Mouse (Mus musculus) embryonic facial prominence, embryonic 15.5 days (tissue): ENCODE measurements at regions not wholly inside any gene's neighbourhood (a gene's known extent, or its start where the extent isn't known, plus 50 kb on each side); places are given as distances from the start of the nearest gene placed in this dataset.

Experiments used
- ATAC-seq: fragments of 200-750 bp; cut with Nextera tagmentation; 2 replicates; pipeline ENCODE4 v1.8.0; 2017; ENCODE audit warnings: low read depth, moderate TSS enrichment; ENCODE audit not compliant: insufficient number of reproducible peaks, low FRiP score, low TSS enrichment
- H3K27ac ChIP-seq: fragments of 300-500 bp; sonication (generic); replicated peaks from 2 replicates; pipeline ENCODE4 v1.5.1; 2015; ENCODE audit warnings: mild to moderate bottlenecking, inconsistent platforms
- H3K27me3 ChIP-seq: fragments of 300-500 bp; sonication (generic); 2 replicates; pipeline ENCODE4 v1.6.1; 2015; ENCODE audit warnings: inconsistent platforms
- H3K36me3 ChIP-seq: fragments of 300-500 bp; sonication (generic); 2 replicates; pipeline ENCODE4 v1.6.1; 2015; ENCODE audit warnings: mild to moderate bottlenecking, inconsistent platforms
- H3K4me1 ChIP-seq: fragments of 300-500 bp; sonication (generic); 2 replicates; pipeline ENCODE4 v1.6.1; 2015; ENCODE audit warnings: inconsistent platforms
- H3K4me2 ChIP-seq: fragments of 300-500 bp; sonication (generic); replicated peaks from 2 replicates; pipeline ENCODE4 v1.6.1; 2015; ENCODE audit warnings: mild to moderate bottlenecking, inconsistent platforms
- H3K4me3 ChIP-seq: fragments of 300-500 bp; sonication (generic); replicated peaks from 2 replicates; pipeline ENCODE4 v1.5.1; 2015; ENCODE audit warnings: mild to moderate bottlenecking, inconsistent platforms
- H3K9ac ChIP-seq: fragments of 300-500 bp; sonication (generic); 2 replicates; pipeline ENCODE4 v1.6.1; 2015; ENCODE audit warnings: inconsistent platforms
- H3K9me3 ChIP-seq: fragments of 300-500 bp; sonication (generic); replicated peaks from 2 replicates; pipeline ENCODE4 v1.6.1; 2016; ENCODE audit warnings: inconsistent platforms
- WGBS: fragments of 180-500 bp; shearing (Covaris S2); methylation state at CpG from one replicate; pipeline ENCODE4 v1.1.7; 2015; 5-methylcytosine and 5-hydroxymethylcytosine counted together

DNA sequence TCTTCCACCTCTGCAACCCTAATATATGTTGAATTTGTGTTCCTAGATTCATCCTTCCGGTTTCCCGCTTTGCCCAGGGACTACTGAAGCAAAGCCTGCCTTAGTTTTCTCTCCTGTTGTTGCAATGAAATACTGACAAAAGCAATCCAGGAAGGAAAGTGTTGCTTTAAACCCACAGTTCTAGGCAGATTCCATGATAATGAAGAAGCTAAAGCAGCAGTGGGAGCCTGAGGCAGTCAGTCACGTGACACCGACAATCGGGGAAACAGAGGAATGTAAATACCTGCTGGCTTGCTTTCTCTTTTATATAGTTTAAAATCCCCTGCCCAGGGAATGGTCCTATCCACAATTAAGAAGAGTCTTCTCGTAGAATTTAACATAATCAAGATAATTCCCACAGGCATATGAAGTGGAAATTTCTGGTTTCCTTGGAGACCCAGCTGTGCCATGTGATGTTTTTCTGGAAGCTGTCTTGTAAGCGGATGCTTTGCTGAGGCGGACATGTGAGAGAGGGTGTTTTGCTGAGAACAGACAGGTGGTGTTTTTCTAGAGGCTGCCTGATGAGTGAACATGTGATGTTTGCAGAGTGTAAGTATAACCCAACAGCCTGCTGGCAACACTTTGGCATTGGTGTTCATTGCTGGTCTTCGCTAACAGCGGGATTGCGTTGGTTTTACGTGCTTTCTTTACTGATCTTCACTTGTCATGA, 398.0 kb downstream of the Prim2 start:
- Histone ChIP-seq H3K9me3 (no peaks in the 10 kb centered on the region), H3K4me2 (peak overlapping the region; percentile 17; the same call in 1 of the 2 replicates), H3K27ac (no peak overlapping the region), H3K27me3 (no peaks in the 10 kb centered on the region), H3K4me3 (0 out of 2 replicates have a peak overlapping the region, but pooled peaks have one; percentile 14), H3K9ac (no peak overlapping the region), H3K36me3 (no peaks in the 10 kb centered on the region), H3K4me1 (no peaks in the 10 kb centered on the region)
- 39% methylated on average over 12 of the region's 12 CpGs for WGBS
- no peak for ATAC-seq

DNA sequence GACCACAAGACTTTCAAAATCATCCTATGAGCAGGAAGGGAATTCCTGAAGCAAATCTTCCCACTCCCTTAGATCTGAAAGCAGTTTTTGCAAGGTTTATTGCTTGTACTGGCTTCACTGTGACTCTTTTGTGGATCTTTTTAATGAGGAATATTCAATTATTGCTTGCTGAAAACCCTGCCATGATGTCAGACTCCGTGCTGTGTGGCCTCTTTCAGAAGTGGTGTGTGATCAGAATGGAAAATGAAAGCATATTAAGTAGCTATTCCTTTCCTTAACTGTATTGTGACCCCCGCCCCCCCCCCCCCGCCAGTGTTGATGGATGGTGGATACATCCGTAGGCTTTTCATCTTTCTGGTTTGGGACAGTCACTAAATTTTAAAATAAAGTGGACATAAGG, 400.4 kb downstream of the Prim2 start:
- 71% methylated on average over 4 of the region's 4 CpGs for WGBS
- H3K27me3 ChIP-seq: no peaks in the 10 kb centered on the region
- no peak overlapping the region for H3K27ac ChIP-seq
- no peaks in the 10 kb centered on the region for H3K9me3 ChIP-seq
- no peaks in the 10 kb centered on the region for H3K36me3 ChIP-seq
- H3K4me1 ChIP-seq: no peaks in the 10 kb centered on the region
- ATAC-seq: no peak
- no peak overlapping the region for H3K4me2 ChIP-seq
- H3K4me3 ChIP-seq: no peak overlapping the region
- no peak overlapping the region for H3K9ac ChIP-seq

DNA sequence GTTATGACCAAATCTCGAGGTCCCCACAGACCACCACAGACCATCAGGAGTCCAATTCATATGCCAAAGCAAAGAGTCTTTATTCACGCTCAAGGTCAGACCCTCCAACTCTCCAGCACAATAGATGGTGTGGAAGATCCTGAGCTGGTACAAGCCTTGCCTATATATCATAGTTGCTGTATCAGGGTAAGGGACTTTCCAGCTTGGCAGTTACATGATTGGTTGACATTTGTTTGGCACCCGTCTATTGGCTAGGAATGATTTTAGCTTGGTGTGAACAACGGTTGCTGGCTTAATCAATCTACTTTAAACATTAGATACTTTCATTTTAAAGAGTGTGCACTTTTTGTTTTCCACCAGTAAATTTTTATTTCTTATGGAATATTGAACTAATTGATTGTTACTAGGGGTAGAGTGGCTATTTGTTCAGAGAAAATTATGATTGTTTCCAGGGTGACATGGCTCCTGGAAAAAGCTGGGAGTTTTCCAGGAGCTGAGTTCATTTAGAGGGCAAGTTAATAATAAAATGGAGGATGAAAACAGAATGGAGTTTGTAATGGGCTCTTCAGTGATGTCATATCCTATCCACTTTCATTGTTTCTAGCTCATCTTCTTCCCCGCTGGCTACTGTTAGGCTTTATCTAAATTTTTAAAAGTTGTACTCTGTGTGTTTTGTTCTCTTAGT, 403.7 kb downstream of the Prim2 start:
- no peak overlapping the region for H3K27ac ChIP-seq
- no peaks in the 10 kb centered on the region for H3K27me3 ChIP-seq
- WGBS: 75% methylated on average over 5 of the region's 5 CpGs
- H3K9me3 ChIP-seq: no peaks in the 10 kb centered on the region
- no peak overlapping the region for H3K4me3 ChIP-seq
- ATAC-seq: no peak
- H3K4me1 ChIP-seq: no peaks in the 10 kb centered on the region
- H3K4me2 ChIP-seq: no peak overlapping the region
- H3K36me3 ChIP-seq: no peaks in the 10 kb centered on the region
- no peak overlapping the region for H3K9ac ChIP-seq

- no peak overlapping the region for H3K9ac ChIP-seq
- no peak overlapping the region for H3K4me2 ChIP-seq
- H3K27ac ChIP-seq: no peak overlapping the region
- no peak overlapping the region for H3K4me3 ChIP-seq
- H3K9me3 ChIP-seq: no peaks in the 10 kb centered on the region
- 85% methylated on average over 5 of the region's 5 CpGs for WGBS
- no peak for ATAC-seq
- no peaks in the 10 kb centered on the region for H3K36me3 ChIP-seq
- H3K4me1 ChIP-seq: 0 out of 2 replicates have a peak, but pooled peaks cover 6% of the 10 kb centered on the region
- no peaks in the 10 kb centered on the region for H3K27me3 ChIP-seq
These were observed 420.1 kb downstream of the Prim2 start for GRCm38 (mm10) chr1:33249474-33249873.

DNA sequence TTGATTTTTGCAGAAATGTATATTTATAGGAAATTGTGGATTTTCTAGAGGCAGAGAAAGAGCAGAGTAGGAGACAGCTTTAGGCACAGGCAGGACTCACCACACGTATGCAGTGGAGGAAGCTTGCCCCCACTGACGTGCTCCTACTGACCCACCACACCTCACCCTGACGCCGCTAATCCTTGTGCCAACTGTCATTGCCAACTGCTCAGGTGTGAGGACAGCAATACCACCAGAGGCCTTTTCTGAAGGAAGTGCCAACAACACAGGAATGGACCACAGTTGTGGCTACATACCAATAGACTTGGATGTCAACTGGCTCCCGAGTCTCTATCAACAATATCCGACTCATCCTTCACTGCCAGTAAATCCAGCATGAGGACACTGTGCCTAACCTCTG, 422.5 kb downstream of the Prim2 start:
- Histone ChIP-seq H3K9ac (no peak overlapping the region), H3K27ac (no peak overlapping the region), H3K9me3 (no peaks in the 10 kb centered on the region), H3K4me3 (no peak overlapping the region), H3K36me3 (no peaks in the 10 kb centered on the region), H3K4me1 (0 out of 2 replicates have a peak, but pooled peaks cover 8% of the 10 kb centered on the region), H3K27me3 (no peaks in the 10 kb centered on the region), H3K4me2 (no peak overlapping the region)
- WGBS: 76% methylated on average over 6 of the region's 6 CpGs
- ATAC-seq: no peak

DNA sequence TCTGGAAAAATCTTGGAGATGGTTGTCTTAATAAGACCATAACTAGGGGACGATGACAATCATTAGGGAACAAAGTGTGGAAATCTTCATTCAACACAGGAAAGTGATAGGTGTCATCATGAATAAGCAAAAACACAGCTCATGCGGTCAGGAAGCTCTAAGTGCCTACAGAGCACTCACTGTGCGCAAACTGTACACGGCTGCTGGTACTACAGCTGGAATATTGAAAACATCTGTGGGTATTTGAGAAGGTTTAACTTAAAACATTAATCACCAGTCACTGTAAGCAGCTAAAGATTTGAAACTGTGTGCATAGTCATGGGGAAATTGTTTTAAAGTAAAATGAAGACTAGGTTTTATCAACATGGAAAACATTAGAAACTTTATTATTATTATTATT, 424.4 kb downstream of the Prim2 start:
- no peak overlapping the region for H3K4me3 ChIP-seq
- H3K27ac ChIP-seq: no peak overlapping the region
- no peaks in the 10 kb centered on the region for H3K36me3 ChIP-seq
- 0 out of 2 replicates have a peak, but pooled peaks cover 8% of the 10 kb centered on the region for H3K4me1 ChIP-seq
- ATAC-seq: no peak
- 36% methylated on average over 4 of the region's 4 CpGs for WGBS
- H3K27me3 ChIP-seq: no peaks in the 10 kb centered on the region
- no peaks in the 10 kb centered on the region for H3K9me3 ChIP-seq
- no peak overlapping the region for H3K9ac ChIP-seq
- no peak overlapping the region for H3K4me2 ChIP-seq

DNA sequence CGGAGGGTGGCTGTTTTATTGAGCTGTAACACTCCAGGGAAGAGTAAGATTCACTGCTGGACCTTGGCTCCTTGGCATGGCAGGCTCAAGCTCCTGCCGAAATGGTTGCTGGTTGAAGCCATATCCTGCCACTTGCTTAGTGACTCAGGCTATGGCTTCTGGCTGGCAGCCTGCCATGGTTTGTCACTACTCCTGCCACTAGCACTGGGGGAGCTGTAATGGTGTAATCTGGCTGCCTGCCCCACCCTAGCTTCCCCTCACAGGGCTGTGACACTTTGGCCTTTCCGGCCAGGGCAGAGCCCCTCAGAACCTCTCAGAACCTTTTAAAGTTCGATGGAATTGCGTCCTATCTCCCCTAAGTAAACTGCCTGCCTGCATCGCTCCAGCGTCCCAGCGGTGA, 424.9 kb downstream of the Prim2 start:
- Histone ChIP-seq H3K9ac (no peak overlapping the region), H3K4me1 (0 out of 2 replicates have a peak, but pooled peaks cover 8% of the 10 kb centered on the region), H3K36me3 (no peaks in the 10 kb centered on the region), H3K4me2 (no peak overlapping the region), H3K27me3 (no peaks in the 10 kb centered on the region), H3K27ac (no peak overlapping the region), H3K4me3 (no peak overlapping the region), H3K9me3 (no peaks in the 10 kb centered on the region)
- no peak for ATAC-seq
- WGBS: 56% methylated on average over 8 of the region's 8 CpGs

- WGBS: 74% methylated on average over 6 of the region's 6 CpGs
- no peaks in the 10 kb centered on the region for H3K9me3 ChIP-seq
- no peak overlapping the region for H3K4me3 ChIP-seq
- H3K27ac ChIP-seq: no peak overlapping the region
- no peaks in the 10 kb centered on the region for H3K27me3 ChIP-seq
- no peaks in the 10 kb centered on the region for H3K4me1 ChIP-seq
- no peak overlapping the region for H3K9ac ChIP-seq
- no peaks in the 10 kb centered on the region for H3K36me3 ChIP-seq
- no peak for ATAC-seq
- H3K4me2 ChIP-seq: no peak overlapping the region
These were observed 446.6 kb downstream of the Prim2 start for GRCm38 (mm10) chr1:33222997-33223396.

GRCm38 (mm10) chr1:33214815-33215214, 454.8 kb downstream of the Prim2 start:
- no peak for ATAC-seq
- Histone ChIP-seq H3K27me3 (no peaks in the 10 kb centered on the region), H3K9ac (no peak overlapping the region), H3K4me3 (no peak overlapping the region), H3K4me1 (no peaks in the 10 kb centered on the region), H3K36me3 (no peaks in the 10 kb centered on the region), H3K4me2 (no peak overlapping the region), H3K9me3 (no peaks in the 10 kb centered on the region), H3K27ac (no peak overlapping the region)
- 66% methylated on average over 5 of the region's 5 CpGs for WGBS

- ATAC-seq: no peak
- H3K27me3 ChIP-seq: no peaks in the 10 kb centered on the region
- H3K9me3 ChIP-seq: no peaks in the 10 kb centered on the region
- no peaks in the 10 kb centered on the region for H3K36me3 ChIP-seq
- H3K27ac ChIP-seq: no peak overlapping the region
- H3K4me1 ChIP-seq: no peaks in the 10 kb centered on the region
- H3K9ac ChIP-seq: no peak overlapping the region
- H3K4me2 ChIP-seq: no peak overlapping the region
- WGBS: 90% methylated on average over 1 of the region's 1 CpGs
- no peak overlapping the region for H3K4me3 ChIP-seq
These were observed 455.2 kb downstream of the Prim2 start for GRCm38 (mm10) chr1:33214394-33214793.

GRCm38 (mm10) chr1:33201571-33202189, 467.9 kb downstream of the Prim2 start:
- ATAC-seq: no peak
- H3K27ac ChIP-seq: no peak overlapping the region
- H3K4me2 ChIP-seq: no peak overlapping the region
- no peak overlapping the region for H3K4me3 ChIP-seq
- no peaks in the 10 kb centered on the region for H3K4me1 ChIP-seq
- H3K9ac ChIP-seq: no peak overlapping the region
- H3K9me3 ChIP-seq: no peaks in the 10 kb centered on the region
- no peaks in the 10 kb centered on the region for H3K36me3 ChIP-seq
- no peaks in the 10 kb centered on the region for H3K27me3 ChIP-seq
- WGBS: 53% methylated on average over 6 of the region's 6 CpGs
